Mouse (Mus musculus): ENCODE data around the gene Rnf187. TPM values are rescaled to one million over a fixed set of nuclear protein-coding genes. Genes with fewer than 3 reads are reported as not detected.

Gene Rnf187
- total and polyA plus RNA-seq, 2 experiments from 2014 or later: 700 to 925 TPM

GRCm38 (mm10) chr11:58953351-58954169 is 14.8 kb upstream of the Rnf187 start:
- ATAC-seq (ENCODE audit: low FRiP score) (peak; percentile 32), DNase-seq (ENCODE audit: low spot score) (peak; percentile 77)
- H3K4me1 ChIP-seq (ENCODE audit: insufficient read depth, low read length): peaks cover 13% of the 10 kb centered on the region
- peak overlapping the region; percentile 97 for H3K27ac ChIP-seq (ENCODE audit: low read depth, low read length)
- WGBS: under 1% methylated on average over 33 of the region's 33 CpGs
- H3K4me2 ChIP-seq (ENCODE audit: low read depth, low read length, poor library complexity, severe bottlenecking): peak overlapping the region; percentile 91
- H3K9ac ChIP-seq (replicated peaks; ENCODE audit: low read length, poor library complexity, severe bottlenecking): peak overlapping the region; percentile 84
- no peaks in the 10 kb centered on the region for H3K27me3 ChIP-seq (ENCODE audit: insufficient read depth, low read length)
- H3K4me3 ChIP-seq (ENCODE audit: low read depth, low read length): peak overlapping the region; percentile 81
- H3K9me3 ChIP-seq (ENCODE audit: low read length): no peaks in the 10 kb centered on the region
- 0 out of 2 replicates have a peak, but pooled peaks have one; percentile 8 for TF ChIP-seq CTCF (IDR thresholded peaks at IDR 0.05)
- no peaks in the 10 kb centered on the region for H3K36me3 ChIP-seq (ENCODE audit: insufficient read depth, low read length)

GRCm38 (mm10) chr11:58951210-58951609 is 12.5 kb upstream of the Rnf187 start:
- Histone ChIP-seq H3K4me3 (ENCODE audit: low read depth, low read length) (peak overlapping the region; percentile 54), H3K9ac (replicated peaks; ENCODE audit: low read length, poor library complexity, severe bottlenecking) (peak overlapping the region; percentile 48; the same call in 1 of the 2 replicates)
- WGBS: 43% methylated on average over 5 of the region's 5 CpGs

GRCm38 (mm10) chr11:58949480-58950431 is 11.0 kb upstream of the Rnf187 start:
- peak overlapping the region; percentile 54 for H3K4me3 ChIP-seq (ENCODE audit: low read depth, low read length)
- H3K27ac ChIP-seq (ENCODE audit: low read depth, low read length): peak overlapping the region; percentile 97
- peak; percentile 70 for ATAC-seq (ENCODE audit: low FRiP score)
- H3K36me3 ChIP-seq (ENCODE audit: insufficient read depth, low read length): no peaks in the 10 kb centered on the region
- WGBS: 3% methylated on average over 20 of the region's 20 CpGs
- H3K4me1 ChIP-seq (ENCODE audit: insufficient read depth, low read length): peaks cover 4% of the 10 kb centered on the region; the same call in 1 of the 2 replicates
- H3K27me3 ChIP-seq (ENCODE audit: insufficient read depth, low read length): no peaks in the 10 kb centered on the region
- DNase-seq (ENCODE audit: low spot score): peak; percentile 95
- peak overlapping the region; percentile 50 for H3K4me2 ChIP-seq (ENCODE audit: low read depth, low read length, poor library complexity, severe bottlenecking)
- peak overlapping the region; percentile 86 for H3K9ac ChIP-seq (replicated peaks; ENCODE audit: low read length, poor library complexity, severe bottlenecking)
- TF ChIP-seq CTCF (IDR thresholded peaks at IDR 0.05): no peak
- no peaks in the 10 kb centered on the region for H3K9me3 ChIP-seq (ENCODE audit: low read length)

More at GRCm38 (mm10) chr11:58951210-58951609, 12.5 kb upstream of the Rnf187 start:
- ATAC-seq (ENCODE audit: low FRiP score) (no peak), DNase-seq (ENCODE audit: low spot score) (no peak)
- Histone ChIP-seq H3K27ac (ENCODE audit: low read depth, low read length) (peak overlapping the region; percentile 97), H3K4me1 (ENCODE audit: insufficient read depth, low read length) (peaks cover 4% of the 10 kb centered on the region; the same call in 1 of the 2 replicates), H3K9me3 (ENCODE audit: low read length) (no peaks in the 10 kb centered on the region), H3K4me2 (ENCODE audit: low read depth, low read length, poor library complexity, severe bottlenecking) (peak overlapping the region; percentile 50), H3K27me3 (ENCODE audit: insufficient read depth, low read length) (no peaks in the 10 kb centered on the region), H3K36me3 (ENCODE audit: insufficient read depth, low read length) (no peaks in the 10 kb centered on the region)
- TF ChIP-seq CTCF (IDR thresholded peaks at IDR 0.05): no peak

- Histone ChIP-seq H3K4me1 (ENCODE audit: insufficient read depth, low read length) (peaks cover 4% of the 10 kb centered on the region; the same call in 1 of the 2 replicates), H3K4me2 (ENCODE audit: low read depth, low read length, poor library complexity, severe bottlenecking) (peak within 1 kb of the TSS; percentile 53), H3K36me3 (ENCODE audit: insufficient read depth, low read length) (no peaks in the 10 kb centered on the region), H3K27me3 (ENCODE audit: insufficient read depth, low read length) (no peaks in the 10 kb centered on the region), H3K9me3 (ENCODE audit: low read length) (no peaks in the 10 kb centered on the region), H3K9ac (replicated peaks; ENCODE audit: low read length, poor library complexity, severe bottlenecking) (peak within 1 kb of the TSS; percentile 86), H3K4me3 (ENCODE audit: low read depth, low read length) (peak within 1 kb of the TSS; percentile 54), H3K27ac (ENCODE audit: low read depth, low read length) (peak within 1 kb of the TSS; percentile 97)
- ATAC-seq (ENCODE audit: low FRiP score): peak; percentile 87
- peak; percentile 97 for DNase-seq (ENCODE audit: low spot score)
- WGBS: under 1% methylated on average over 48 of the region's 48 CpGs
- peak; percentile 25; the same call in 1 of the 2 replicates for TF ChIP-seq CTCF (IDR thresholded peaks at IDR 0.05)
Measured at GRCm38 (mm10) chr11:58948542-58949479, 10.1 kb upstream of the Rnf187 start, which contains the start of gene Hist3h2ba. TSS of gene Hist3h2ba (plus strand) at chr11:58948920.
